ENCODE assay signal across 14 mouse cellular contexts in genomic region chr2:118586013-118586412, GRCm38 (mm10). TPM values are rescaled to one million over a fixed set of nuclear protein-coding genes. Genes with fewer than 3 reads are reported as not detected.
DNase-seq lines count a peak whose midpoint lies in the region.
"Had no signal": no experiment of that assay in that cellular context is flagged by ENCODE, and none has a peak within 500 bp of the region (broad histone marks: within the 10 kb centered on the region; RNA-seq: fewer than 3 reads in every experiment).

No protein-coding gene starts in this region.

- DNase-seq in embryo, embryonic 10 days (ENCODE audit: low spot score): peak; percentile 9
- DNase-seq in embryo, embryonic 10.5 days (ENCODE audit: low spot score): no peak
- peak; percentile 31 for DNase-seq in urinary bladder, adult 2 months (ENCODE audit: low spot score)
- DNase-seq in urinary bladder, postnatal 4 days (ENCODE audit: low spot score in 2 of 2): no peak
- DNase-seq in lung, postnatal 36 days: peak; percentile 78
- peak; percentile 63 to 77 for DNase-seq in urinary bladder, postnatal 36 days (ENCODE audit: low spot score in 2 of 2)
- DNase-seq in Muller cell, postnatal 12 days (ENCODE audit: inconsistent ontology term): no peak
- no peak for DNase-seq in layer of hippocampus, postnatal 25 days (ENCODE audit: extremely low spot score in 1 of 2, low spot score in 1 of 2)
- DNase-seq: adrenal gland, adult 8-10 months; cerebellum, adult 11-12 months; cerebellum, postnatal 25 days; gastrocnemius, postnatal 36 days; thymus, adult 2 months had no signal

RNA-seq across cellular contexts. Expression of gene Bub1b, which starts 12.0 kb away (rescaled TPM):
- 2.4 and 2.8 TPM in 2 replicates for polyA plus RNA-seq in urinary bladder, adult 2 months (2012; rRNA removed)
- 1 to 10 TPM; 2.0 to 2.4 TPM for total RNA-seq in layer of hippocampus, postnatal 25 days (2021)

RNA-seq across cellular contexts. Expression of gene Bmf, which starts 36.5 kb away (rescaled TPM):
- polyA plus RNA-seq in urinary bladder, adult 2 months (2012; rRNA removed): 11.7 and 14.1 TPM in 2 replicates
- total RNA-seq in layer of hippocampus, postnatal 25 days (2021): 1 to 10 TPM; 4.0 to 5.0 TPM
- polyA plus RNA-seq: G1E had no signal

Comparison
In these comparisons a context has a peak if more than half of its experiments do, and no peak if none do; other contexts are left out.
1. DNase-seq: peak in embryo, embryonic 10 days (single experiment), urinary bladder, adult 2 months (single experiment), lung, postnatal 36 days (single experiment) and urinary bladder, postnatal 36 days (2 of 2); none in embryo, embryonic 10.5 days (single experiment), urinary bladder, postnatal 4 days (0 of 2), Muller cell, postnatal 12 days (single experiment) and layer of hippocampus, postnatal 25 days (0 of 2).